Mouse (Mus musculus) lung, postnatal 4 days (tissue): ENCODE measurements at regions not wholly inside any gene's neighbourhood (a gene's known extent, or its start where the extent isn't known, plus 50 kb on each side); places are given as distances from the start of the nearest gene placed in this dataset.

Source experiments
- DNase-seq, 2 experiments: peaks; one replicate each; pipeline ENCODE4 v3.0.0; 2021

- peak; percentile 44 to 59 for DNase-seq
Measured at GRCm38 (mm10) chr10:111558675-111559340, 52.7 kb downstream of the Phlda1 start.

- peak; percentile 22 to 52 for DNase-seq
Measured at GRCm38 (mm10) chr10:111559341-111560246, 53.5 kb downstream of the Phlda1 start.

- no peak for DNase-seq
Measured at GRCm38 (mm10) chr10:111562628-111563027, 56.5 kb downstream of the Phlda1 start.

GRCm38 (mm10) chr10:111566873-111567381 lies 60.8 kb downstream of the Phlda1 start:
- DNase-seq = peak; percentile 33 to 63

GRCm38 (mm10) chr10:111570501-111571258 lies 64.6 kb downstream of the Phlda1 start:
- no peak for DNase-seq

GRCm38 (mm10) chr10:111574231-111574630 lies 68.1 kb downstream of the Phlda1 start:
- no peak for DNase-seq

- no peak for DNase-seq
Measured at GRCm38 (mm10) chr10:111574812-111575211, 68.7 kb downstream of the Phlda1 start.

GRCm38 (mm10) chr10:111575256-111575655 lies 69.2 kb downstream of the Phlda1 start:
- DNase-seq = no peak

- peak; percentile 53 to 63 for DNase-seq
Measured at GRCm38 (mm10) chr10:111575926-111576325, 69.8 kb downstream of the Phlda1 start.

- DNase-seq = no peak
Measured at GRCm38 (mm10) chr10:111576395-111577069, 70.4 kb downstream of the Phlda1 start.

- DNase-seq = no peak
Measured at GRCm38 (mm10) chr10:111578536-111578935, 72.5 kb downstream of the Phlda1 start.

- no peak for DNase-seq
Measured at GRCm38 (mm10) chr10:111579481-111579880, 73.4 kb downstream of the Phlda1 start.

- no peak for DNase-seq
Measured at GRCm38 (mm10) chr10:111580401-111581100, 74.5 kb downstream of the Phlda1 start.

GRCm38 (mm10) chr10:111581847-111582246 lies 75.8 kb downstream of the Phlda1 start:
- no peak for DNase-seq

- DNase-seq = peak; percentile 52 to 54
Measured at GRCm38 (mm10) chr10:111582321-111583123, 76.4 kb downstream of the Phlda1 start.

- DNase-seq = no peak
Measured at GRCm38 (mm10) chr10:111583124-111583743, 77.1 kb downstream of the Phlda1 start.

GRCm38 (mm10) chr10:111583744-111584152 lies 77.7 kb downstream of the Phlda1 start:
- no peak for DNase-seq

- no peak for DNase-seq
Measured at GRCm38 (mm10) chr10:111587891-111588611, 82.0 kb downstream of the Phlda1 start.

GRCm38 (mm10) chr10:111589186-111589585 lies 83.1 kb downstream of the Phlda1 start:
- DNase-seq = no peak
